Mouse (Mus musculus) embryonic facial prominence, embryonic 15.5 days (tissue): ENCODE measurements around the gene Poc1a. TPM values are rescaled to one million over a fixed set of nuclear protein-coding genes. Genes with fewer than 3 reads are reported as not detected.

ENCODE experiments used
- ATAC-seq: fragments of 200-750 bp; cut with Nextera tagmentation; 2 replicates; pipeline ENCODE4 v1.8.0; 2017; ENCODE audit warnings: low read depth, moderate TSS enrichment; ENCODE audit not compliant: insufficient number of reproducible peaks, low FRiP score, low TSS enrichment
- H3K27ac ChIP-seq: fragments of 300-500 bp; sonication (generic); replicated peaks from 2 replicates; pipeline ENCODE4 v1.5.1; 2015; ENCODE audit warnings: mild to moderate bottlenecking, inconsistent platforms
- H3K27me3 ChIP-seq: fragments of 300-500 bp; sonication (generic); 2 replicates; pipeline ENCODE4 v1.6.1; 2015; ENCODE audit warnings: inconsistent platforms
- H3K36me3 ChIP-seq: fragments of 300-500 bp; sonication (generic); 2 replicates; pipeline ENCODE4 v1.6.1; 2015; ENCODE audit warnings: mild to moderate bottlenecking, inconsistent platforms
- H3K4me1 ChIP-seq: fragments of 300-500 bp; sonication (generic); 2 replicates; pipeline ENCODE4 v1.6.1; 2015; ENCODE audit warnings: inconsistent platforms
- H3K4me2 ChIP-seq: fragments of 300-500 bp; sonication (generic); replicated peaks from 2 replicates; pipeline ENCODE4 v1.6.1; 2015; ENCODE audit warnings: mild to moderate bottlenecking, inconsistent platforms
- H3K4me3 ChIP-seq: fragments of 300-500 bp; sonication (generic); replicated peaks from 2 replicates; pipeline ENCODE4 v1.5.1; 2015; ENCODE audit warnings: mild to moderate bottlenecking, inconsistent platforms
- H3K9ac ChIP-seq: fragments of 300-500 bp; sonication (generic); 2 replicates; pipeline ENCODE4 v1.6.1; 2015; ENCODE audit warnings: inconsistent platforms
- H3K9me3 ChIP-seq: fragments of 300-500 bp; sonication (generic); replicated peaks from 2 replicates; pipeline ENCODE4 v1.6.1; 2016; ENCODE audit warnings: inconsistent platforms
- WGBS: fragments of 180-500 bp; shearing (Covaris S2); methylation state at CpG from one replicate; pipeline ENCODE4 v1.1.7; 2015; 5-methylcytosine and 5-hydroxymethylcytosine counted together
- polyA plus RNA-seq: library from polyadenylated mRNA; unstranded; fragments of >200 nt; fragmentation: Nextera tagmentation; extraction: Ambion mirVana; gene quantifications from 2 replicates; pipeline ENCODE4 v1.2.1, GENCODE M21; 2015

Poc1a gene
- polyA plus RNA-seq, 1 experiment from 2014 or later: 32.8 TPM

GRCm38 (mm10) chr9:106280386-106280785 is 475 bp upstream of the Poc1a start:
- H3K36me3 ChIP-seq: peaks cover 6% of the 10 kb centered on the region; the same call in 1 of the 2 replicates
- peak overlapping the region; percentile 70 for H3K4me3 ChIP-seq
- H3K4me1 ChIP-seq: peaks cover 15% of the 10 kb centered on the region
- peak overlapping the region; percentile 94 for H3K4me2 ChIP-seq
- peak; percentile 27; the same call in 1 of the 2 replicates for ATAC-seq
- WGBS: 1% methylated on average over 14 of the region's 14 CpGs
- H3K27ac ChIP-seq: peak overlapping the region; percentile 79
- H3K9ac ChIP-seq: peak overlapping the region; percentile 39; the same call in 1 of the 2 replicates
- no peaks in the 10 kb centered on the region for H3K9me3 ChIP-seq
- no peaks in the 10 kb centered on the region for H3K27me3 ChIP-seq

GRCm38 (mm10) chr9:106282024-106282423 is 1.2 kb downstream of the Poc1a start:
- Histone ChIP-seq H3K27ac (no peak overlapping the region), H3K9me3 (no peaks in the 10 kb centered on the region), H3K4me1 (peaks cover 15% of the 10 kb centered on the region), H3K4me2 (peak overlapping the region; percentile 94), H3K36me3 (peaks cover 13% of the 10 kb centered on the region; the same call in 1 of the 2 replicates), H3K9ac (peak overlapping the region; percentile 53; the same call in 1 of the 2 replicates), H3K27me3 (no peaks in the 10 kb centered on the region), H3K4me3 (peak overlapping the region; percentile 70)
- WGBS: 81% methylated on average over 3 of the region's 3 CpGs
- ATAC-seq: no peak

- peaks cover 31% of the 10 kb centered on the region for H3K36me3 ChIP-seq
- no peaks in the 10 kb centered on the region for H3K27me3 ChIP-seq
Observed at GRCm38 (mm10) chr9:106287165-106287564, 6.3 kb downstream of the Poc1a start.

GRCm38 (mm10) chr9:106288864-106289263 is 8.0 kb downstream of the Poc1a start:
- Histone ChIP-seq H3K27me3 (no peaks in the 10 kb centered on the region), H3K9ac (no peak overlapping the region), H3K4me1 (no peaks in the 10 kb centered on the region), H3K4me3 (no peak overlapping the region), H3K4me2 (no peak overlapping the region), H3K36me3 (peaks cover 31% of the 10 kb centered on the region), H3K27ac (no peak overlapping the region), H3K9me3 (no peaks in the 10 kb centered on the region)
- ATAC-seq: peak; percentile 61; the same call in 1 of the 2 replicates
- WGBS: 19% methylated on average over 3 of the region's 3 CpGs

More at GRCm38 (mm10) chr9:106287165-106287564, 6.3 kb downstream of the Poc1a start:
- Histone ChIP-seq H3K4me2 (no peak overlapping the region), H3K27ac (no peak overlapping the region), H3K9me3 (no peaks in the 10 kb centered on the region), H3K4me1 (no peaks in the 10 kb centered on the region), H3K4me3 (no peak overlapping the region), H3K9ac (no peak overlapping the region)
- ATAC-seq: no peak
- WGBS: 60% methylated on average over 4 of the region's 4 CpGs

GRCm38 (mm10) chr9:106289841-106290240 is 9.0 kb downstream of the Poc1a start:
- H3K9me3 ChIP-seq: no peaks in the 10 kb centered on the region
- peaks cover 32% of the 10 kb centered on the region for H3K36me3 ChIP-seq
- H3K27me3 ChIP-seq: no peaks in the 10 kb centered on the region
- no peak overlapping the region for H3K27ac ChIP-seq
- ATAC-seq: no peak
- WGBS: 86% methylated on average over 8 of the region's 8 CpGs
- no peak overlapping the region for H3K4me2 ChIP-seq
- no peak overlapping the region for H3K4me3 ChIP-seq
- H3K4me1 ChIP-seq: no peaks in the 10 kb centered on the region
- no peak overlapping the region for H3K9ac ChIP-seq

GRCm38 (mm10) chr9:106290636-106291122 is 9.8 kb downstream of the Poc1a start:
- no peak for ATAC-seq
- WGBS: 88% methylated on average over 17 of the region's 17 CpGs
- H3K36me3 ChIP-seq: peaks cover 33% of the 10 kb centered on the region
- H3K9me3 ChIP-seq: no peaks in the 10 kb centered on the region
- H3K4me2 ChIP-seq: no peak overlapping the region
- no peak overlapping the region for H3K27ac ChIP-seq
- no peaks in the 10 kb centered on the region for H3K4me1 ChIP-seq
- H3K4me3 ChIP-seq: no peak overlapping the region
- no peaks in the 10 kb centered on the region for H3K27me3 ChIP-seq
- no peak overlapping the region for H3K9ac ChIP-seq

GRCm38 (mm10) chr9:106293569-106294156 is 12.8 kb downstream of the Poc1a start:
- Histone ChIP-seq H3K27ac (no peak overlapping the region), H3K27me3 (no peaks in the 10 kb centered on the region), H3K9ac (no peak overlapping the region), H3K36me3 (peaks cover 30% of the 10 kb centered on the region), H3K4me2 (no peak overlapping the region), H3K4me3 (no peak overlapping the region), H3K9me3 (no peaks in the 10 kb centered on the region), H3K4me1 (no peaks in the 10 kb centered on the region)
- WGBS: 77% methylated on average over 14 of the region's 14 CpGs
- no peak for ATAC-seq

- H3K4me3 ChIP-seq: no peak overlapping the region
- no peak for ATAC-seq
- peaks cover 21% of the 10 kb centered on the region; the same call in 1 of the 2 replicates for H3K36me3 ChIP-seq
- peaks cover 12% of the 10 kb centered on the region for H3K4me1 ChIP-seq
- WGBS: 78% methylated on average over 6 of the region's 6 CpGs
- H3K27ac ChIP-seq: no peak overlapping the region
- no peak overlapping the region for H3K4me2 ChIP-seq
- no peaks in the 10 kb centered on the region for H3K27me3 ChIP-seq
- H3K9me3 ChIP-seq: no peaks in the 10 kb centered on the region
- H3K9ac ChIP-seq: no peak overlapping the region
Observed at GRCm38 (mm10) chr9:106296637-106297174, 15.8 kb downstream of the Poc1a start.

GRCm38 (mm10) chr9:106300176-106300803 is 19.4 kb downstream of the Poc1a start:
- H3K27ac ChIP-seq: peak overlapping the region; percentile 44; the same call in 1 of the 2 replicates
- H3K36me3 ChIP-seq: peaks cover 16% of the 10 kb centered on the region; the same call in 1 of the 2 replicates
- peaks cover 18% of the 10 kb centered on the region for H3K4me1 ChIP-seq
- H3K4me3 ChIP-seq: no peak overlapping the region
- H3K9me3 ChIP-seq: no peaks in the 10 kb centered on the region
- 53% methylated on average over 20 of the region's 20 CpGs for WGBS
- ATAC-seq: no peak
- no peaks in the 10 kb centered on the region for H3K27me3 ChIP-seq
- no peak overlapping the region for H3K9ac ChIP-seq
- H3K4me2 ChIP-seq: no peak overlapping the region

GRCm38 (mm10) chr9:106300949-106301348 is 20.1 kb downstream of the Poc1a start:
- H3K27me3 ChIP-seq: no peaks in the 10 kb centered on the region
- H3K9ac ChIP-seq: no peak overlapping the region
- peaks cover 10% of the 10 kb centered on the region; the same call in 1 of the 2 replicates for H3K36me3 ChIP-seq
- ATAC-seq: no peak
- H3K4me1 ChIP-seq: peaks cover 22% of the 10 kb centered on the region
- no peak overlapping the region for H3K4me2 ChIP-seq
- H3K9me3 ChIP-seq: no peaks in the 10 kb centered on the region
- 60% methylated on average over 6 of the region's 6 CpGs for WGBS
- H3K4me3 ChIP-seq: no peak overlapping the region
- H3K27ac ChIP-seq: no peak overlapping the region

- ATAC-seq: no peak
- H3K36me3 ChIP-seq: peaks cover 7% of the 10 kb centered on the region; the same call in 1 of the 2 replicates
- no peak overlapping the region for H3K4me3 ChIP-seq
- 70% methylated on average over 11 of the region's 11 CpGs for WGBS
- peaks cover 25% of the 10 kb centered on the region for H3K4me1 ChIP-seq
- no peaks in the 10 kb centered on the region for H3K27me3 ChIP-seq
- no peak overlapping the region for H3K9ac ChIP-seq
- no peak overlapping the region for H3K4me2 ChIP-seq
- H3K9me3 ChIP-seq: no peaks in the 10 kb centered on the region
- no peak overlapping the region for H3K27ac ChIP-seq
Observed at GRCm38 (mm10) chr9:106301446-106302080, 20.7 kb downstream of the Poc1a start.
